Mouse (Mus musculus) layer of hippocampus, postnatal 10 days (tissue): Measurements from ENCODE around the gene Efna4. TPM values are rescaled to one million over a fixed set of nuclear protein-coding genes. Genes with fewer than 3 reads are reported as not detected.

Experiments
- total RNA-seq, 2 experiments: library from RNA; stranded (reverse); gene quantifications; 2 replicates each; pipeline ENCODE4 v1.2.3; 2021

The Efna4 gene
- total RNA-seq, 2 experiments from 2014 or later = 2.7 to 3.4 TPM

Other genes with a start within 250 kb of the Efna4 start
- gene Rusc1, start 244.7 kb downstream of the Efna4 start, total RNA-seq = 100 to 1,000 TPM; 164 to 173 TPM
- gene Gm43738, start 236.9 kb downstream of the Efna4 start, total RNA-seq = under 1 TPM in 1 of 2 experiments, not detected in 1; 0.18 TPM
- 100 to 1,000 TPM; 159 to 162 TPM for gene Fdps, start 236.1 kb downstream of the Efna4 start, total RNA-seq
- under 1 TPM; 0.22 to 0.48 TPM for gene Pklr, start 201.9 kb downstream of the Efna4 start, total RNA-seq
- 10 to 100 TPM; 30.9 to 35.1 TPM for gene Hcn3, start 177.8 kb downstream of the Efna4 start, total RNA-seq
- 10 to 100 TPM; 52.0 to 55.9 TPM for gene Clk2, start 173.2 kb downstream of the Efna4 start, total RNA-seq
- 10 to 100 TPM; 79.4 to 79.6 TPM for gene Scamp3, start 160.6 kb downstream of the Efna4 start, total RNA-seq
- gene Fam189b, start 154.9 kb downstream of the Efna4 start, total RNA-seq = 10 to 100 TPM; 65.8 to 69.5 TPM
- gene Gba, start 135.1 kb downstream of the Efna4 start, total RNA-seq = 10 to 100 TPM; 57.9 to 58.7 TPM
- 10 to 100 TPM; 45.2 to 48.4 TPM for gene Thbs3, start 122.8 kb downstream of the Efna4 start, total RNA-seq
- gene Mtx1, start 110.9 kb downstream of the Efna4 start, total RNA-seq = 100 to 1,000 TPM in 1 of 2 experiments, 10 to 100 TPM in 1; 92.8 to 109 TPM
- under 1 TPM; 0.66 to 0.89 TPM for gene Muc1, start 109.0 kb downstream of the Efna4 start, total RNA-seq
- 10 to 100 TPM; 72.8 to 95.1 TPM for gene Krtcap2, start 92.1 kb downstream of the Efna4 start, total RNA-seq
- 100 to 1,000 TPM; 101 to 112 TPM for gene Trim46, start 91.7 kb downstream of the Efna4 start, total RNA-seq
- gene Dpm3, start 78.7 kb downstream of the Efna4 start, total RNA-seq = 10 to 100 TPM; 53.3 to 66.3 TPM
- gene Slc50a1, start 67.5 kb downstream of the Efna4 start, total RNA-seq = 10 to 100 TPM; 27.6 to 29.8 TPM
- gene Efna1, start 56.9 kb downstream of the Efna4 start, total RNA-seq = 1 to 10 TPM; 6.4 to 7.2 TPM
- 10 to 100 TPM; 59.9 to 63.1 TPM for gene Efna3, start 15.1 kb downstream of the Efna4 start, total RNA-seq
- 100 to 1,000 TPM; 102 to 105 TPM for gene Adam15, start 12.0 kb upstream of the Efna4 start, total RNA-seq
- under 1 TPM; 0.51 to 0.71 TPM for gene Dcst2, start 23.9 kb upstream of the Efna4 start, total RNA-seq
- under 1 TPM in 1 of 2 experiments, not detected in 1; 0.59 TPM for gene Dcst1, start 27.2 kb upstream of the Efna4 start, total RNA-seq
- 1 to 10 TPM; 6.6 to 8.7 TPM for gene Zbtb7b, start 56.7 kb upstream of the Efna4 start, total RNA-seq
- 1 to 10 TPM in 1 of 2 experiments, not detected in 1; 3.5 TPM for gene Lenep, start 64.8 kb upstream of the Efna4 start, total RNA-seq
- 10 to 100 TPM; 28.8 to 33.6 TPM for gene Flad1, start 73.8 kb upstream of the Efna4 start, total RNA-seq
- gene Cks1b, start 80.4 kb upstream of the Efna4 start, total RNA-seq = 10 to 100 TPM in 1 of 2 experiments, 1 to 10 TPM in 1; 9.8 to 10.9 TPM
- gene Shc1, start 80.4 kb upstream of the Efna4 start, total RNA-seq = 10 to 100 TPM; 14.7 to 15.1 TPM
- 10 to 100 TPM; 48.5 to 52.3 TPM for gene Pygo2, start 92.2 kb upstream of the Efna4 start, total RNA-seq
- gene Pbxip1, start 98.7 kb upstream of the Efna4 start, total RNA-seq = 10 to 100 TPM; 43.3 to 45.2 TPM
- gene Pmvk, start 116.5 kb upstream of the Efna4 start, total RNA-seq = 10 to 100 TPM; 44.0 to 46.9 TPM
- 10 to 100 TPM; 28.5 to 30.3 TPM for gene Kcnn3, start 182.1 kb upstream of the Efna4 start, total RNA-seq